Mouse (Mus musculus) kidney, adult 9 months (tissue): ENCODE results near the gene Coasy.

ENCODE experiments used
- DNase-seq: peaks from one replicate; pipeline ENCODE4 v3.0.0; 2022

Gene Coasy

GRCm38 (mm10) chr11:101082208-101083082 lies at the start of gene Coasy:
TSS of gene Coasy (plus strand) at chr11:101082565.
- DNase-seq = peak; percentile 88

DNA sequence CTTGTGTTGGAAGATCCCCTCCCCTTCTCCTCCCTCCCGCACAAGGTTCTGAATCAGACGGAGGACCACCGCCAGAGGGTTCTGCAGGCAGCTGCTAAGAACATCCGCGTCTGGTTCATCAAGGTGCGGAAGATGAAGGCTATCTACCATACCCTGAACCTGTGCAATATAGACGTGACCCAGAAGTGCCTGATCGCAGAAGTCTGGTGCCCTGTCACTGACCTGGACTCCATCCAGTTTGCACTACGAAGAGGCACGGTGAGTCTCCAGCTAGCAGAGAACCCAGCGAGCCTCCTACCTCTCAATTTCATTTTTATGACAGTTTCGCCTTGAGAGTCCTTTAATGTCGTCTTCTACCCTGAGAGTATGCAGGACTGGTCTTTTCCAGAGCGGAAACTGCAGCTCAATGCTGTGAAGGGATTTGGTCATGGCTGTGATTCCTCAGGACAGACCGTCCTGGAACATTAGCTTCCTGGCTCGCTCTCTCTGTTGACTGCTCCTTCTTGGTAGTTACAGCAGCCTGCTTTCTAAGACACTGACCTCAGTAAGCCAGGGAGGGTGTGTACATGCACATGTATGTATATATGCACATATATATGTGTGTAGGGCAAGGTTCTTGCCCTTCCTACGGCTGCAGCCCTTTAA lies 48.4 kb upstream of the Coasy start:
- DNase-seq = no peak

DNA sequence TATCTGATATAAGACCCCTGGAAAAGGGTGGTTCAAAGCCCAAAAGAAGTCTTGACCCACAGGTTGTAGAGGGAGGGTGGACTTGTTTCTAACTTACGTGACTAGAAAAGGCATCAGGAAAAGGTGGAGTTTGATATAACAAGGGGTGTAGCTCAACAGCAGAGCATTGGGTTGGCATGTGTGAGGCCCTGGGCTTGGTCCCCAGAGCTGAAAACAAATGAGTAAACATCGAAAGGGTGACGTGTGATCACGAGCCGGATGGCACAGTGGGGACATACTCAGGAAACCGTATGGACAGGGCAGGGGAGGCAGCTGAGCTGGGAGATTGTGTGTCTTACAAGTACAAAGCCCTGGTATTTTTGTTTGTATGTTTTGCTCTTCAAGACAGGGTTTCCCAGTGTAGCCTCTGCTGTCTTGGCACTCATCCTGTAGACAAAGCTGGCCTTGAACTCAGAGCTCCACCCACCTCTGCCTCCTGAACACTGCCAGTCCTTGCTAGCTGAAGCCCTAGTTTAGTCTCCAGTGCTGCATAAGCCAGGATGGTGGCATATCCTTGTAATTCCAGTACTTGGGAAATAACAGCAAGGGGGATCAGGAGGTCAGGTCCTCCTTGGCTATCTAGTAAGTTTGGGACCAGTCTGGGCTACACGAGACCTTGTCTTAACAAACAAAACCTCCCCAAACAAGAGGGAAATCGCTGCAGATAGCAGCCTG lies 47.6 kb upstream of the Coasy start:
- no peak for DNase-seq

- no peak for DNase-seq
Measured at GRCm38 (mm10) chr11:101035328-101035695, 47.1 kb upstream of the Coasy start.

- no peak for DNase-seq
Measured at GRCm38 (mm10) chr11:101037795-101038194, 44.6 kb upstream of the Coasy start.

DNA sequence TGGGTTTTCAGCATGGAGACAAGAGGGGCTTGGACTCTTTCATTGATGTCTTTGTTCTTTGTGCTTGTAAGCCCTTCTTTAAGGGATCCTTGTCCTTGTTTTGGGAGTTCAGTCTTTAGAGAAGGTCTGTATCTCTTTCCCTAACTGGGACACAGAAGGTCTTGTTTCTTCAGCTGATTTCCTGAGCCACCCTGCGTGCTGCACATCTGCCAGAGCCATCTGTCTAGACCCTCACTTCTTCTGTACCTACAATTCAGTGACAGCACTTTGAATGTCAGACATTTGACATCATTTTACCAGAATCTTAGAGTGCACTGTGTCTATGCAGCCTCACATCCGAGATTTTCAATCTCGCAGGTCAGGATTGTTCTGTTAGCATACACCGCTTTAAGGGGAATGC lies 36.5 kb upstream of the Coasy start:
- no peak for DNase-seq

DNA sequence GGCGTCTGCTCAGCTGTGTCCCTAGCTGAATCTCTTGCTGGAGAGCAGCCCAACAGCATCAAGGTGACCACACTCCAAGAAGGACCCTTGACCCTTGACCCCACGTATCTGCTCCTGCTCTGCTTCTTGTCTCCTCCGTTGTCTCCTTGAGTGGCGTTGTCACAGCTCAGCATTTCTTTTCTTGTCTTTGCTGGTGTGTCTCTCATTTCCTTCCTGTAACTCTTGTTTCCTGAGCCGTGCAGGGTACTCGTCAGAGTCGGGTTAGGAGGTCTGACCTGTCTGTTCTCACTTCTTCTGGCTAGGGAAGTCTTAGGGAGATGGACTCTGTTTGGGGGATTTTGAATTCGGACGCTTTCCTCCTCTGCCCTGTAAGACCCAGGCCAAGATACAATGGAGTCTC lies 35.9 kb upstream of the Coasy start:
- DNase-seq = no peak

DNA sequence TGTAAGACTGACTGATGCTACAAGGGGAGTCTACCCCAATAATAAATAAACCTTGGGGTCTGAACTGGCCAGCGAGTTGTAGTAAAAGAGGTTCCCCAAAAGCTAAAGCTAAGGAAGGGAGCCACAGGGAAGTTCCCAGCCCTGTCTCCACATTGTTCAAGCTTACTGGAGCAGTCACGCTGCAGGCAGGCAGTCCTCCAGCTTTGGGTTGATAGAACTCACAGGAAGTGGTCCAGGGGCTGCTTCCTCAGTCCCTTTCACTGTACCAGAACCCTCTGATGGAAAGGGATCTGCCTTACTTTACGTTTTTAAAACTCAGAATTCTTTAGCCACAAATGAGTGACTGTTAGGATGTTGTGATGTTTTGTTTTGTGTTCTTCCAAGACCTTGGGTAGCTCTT lies 34.9 kb upstream of the Coasy start:
- DNase-seq = no peak

DNA sequence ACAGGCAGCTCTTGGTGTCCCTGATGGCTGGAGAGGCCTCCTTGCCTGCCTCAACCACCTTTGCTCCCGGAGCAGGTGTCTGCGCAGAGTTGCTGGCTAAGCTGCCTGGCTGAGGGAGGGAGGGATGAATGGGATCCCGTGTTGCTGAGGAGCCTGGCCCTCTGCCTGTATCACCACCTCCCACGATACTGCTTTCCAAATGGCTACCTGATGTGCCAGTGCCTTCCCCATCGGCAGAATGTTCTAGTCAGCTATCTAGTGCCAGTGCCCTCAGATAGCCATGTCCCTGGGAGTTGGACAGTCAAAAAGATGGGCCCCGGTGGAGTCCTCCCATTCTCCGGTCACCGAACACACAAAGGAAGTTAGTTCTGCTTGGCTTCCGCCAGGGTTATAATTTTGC lies 32.0 kb upstream of the Coasy start:
- no peak for DNase-seq

DNA sequence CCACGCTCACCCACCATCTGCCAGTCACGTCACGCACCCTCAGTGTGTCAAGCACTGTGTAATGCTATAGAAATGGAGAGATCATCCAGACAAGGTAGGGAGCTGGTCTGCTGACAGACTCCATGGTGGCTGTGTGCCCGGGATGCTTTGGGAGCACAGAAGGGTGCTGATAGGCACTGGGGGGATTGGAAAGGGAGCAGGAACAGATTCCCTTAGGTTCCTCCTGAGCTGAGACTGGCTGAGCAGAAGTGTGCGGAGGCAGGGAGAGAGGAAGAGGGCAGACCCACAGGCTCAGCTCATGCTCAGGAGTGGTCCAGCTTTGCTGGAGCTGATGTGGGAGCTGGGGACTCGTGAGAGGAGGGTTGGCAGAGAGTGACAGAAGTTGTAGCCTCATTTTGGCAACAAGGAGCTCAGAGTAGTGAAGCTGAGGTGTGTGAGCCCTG lies 31.3 kb upstream of the Coasy start:
- DNase-seq = no peak

GRCm38 (mm10) chr11:101051617-101052016 lies 30.7 kb upstream of the Coasy start:
- DNase-seq = no peak

DNA sequence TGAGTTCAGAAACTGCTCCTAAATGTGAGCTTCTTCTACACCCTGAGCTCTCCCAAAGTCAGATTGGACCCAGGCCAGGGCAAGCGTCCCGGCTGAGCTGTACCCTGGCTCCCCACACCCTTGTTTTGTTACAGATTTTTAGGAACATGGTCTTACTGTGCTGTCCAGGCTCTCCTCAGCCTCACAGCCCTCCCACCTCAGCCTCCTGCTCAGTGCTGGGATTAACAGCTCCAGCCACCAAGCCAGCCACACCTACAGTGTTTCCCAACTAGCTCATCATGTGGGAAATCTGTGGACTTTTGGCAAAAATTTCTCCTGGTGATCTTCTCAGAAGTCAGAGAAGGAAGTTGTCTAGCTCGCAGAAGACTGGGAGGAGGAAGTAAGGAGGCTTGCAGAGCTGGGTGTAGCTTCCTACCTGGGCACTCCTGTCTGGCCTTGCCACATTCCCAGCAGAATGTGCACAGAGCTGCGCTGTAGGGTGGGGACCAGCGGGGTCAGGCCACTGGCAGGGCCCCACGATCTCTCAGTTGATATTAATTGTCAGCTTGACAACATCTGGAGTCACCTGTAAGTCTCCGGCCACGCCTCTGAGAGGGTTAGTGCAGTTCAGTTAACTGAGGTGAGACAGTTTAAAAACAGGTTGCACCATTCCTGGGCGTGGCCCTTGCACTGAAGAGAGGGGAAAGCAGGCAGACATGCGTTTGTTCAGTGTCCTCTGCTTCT lies 29.5 kb upstream of the Coasy start:
- DNase-seq = no peak

GRCm38 (mm10) chr11:101053974-101054373 lies 28.4 kb upstream of the Coasy start:
- DNase-seq = no peak

DNA sequence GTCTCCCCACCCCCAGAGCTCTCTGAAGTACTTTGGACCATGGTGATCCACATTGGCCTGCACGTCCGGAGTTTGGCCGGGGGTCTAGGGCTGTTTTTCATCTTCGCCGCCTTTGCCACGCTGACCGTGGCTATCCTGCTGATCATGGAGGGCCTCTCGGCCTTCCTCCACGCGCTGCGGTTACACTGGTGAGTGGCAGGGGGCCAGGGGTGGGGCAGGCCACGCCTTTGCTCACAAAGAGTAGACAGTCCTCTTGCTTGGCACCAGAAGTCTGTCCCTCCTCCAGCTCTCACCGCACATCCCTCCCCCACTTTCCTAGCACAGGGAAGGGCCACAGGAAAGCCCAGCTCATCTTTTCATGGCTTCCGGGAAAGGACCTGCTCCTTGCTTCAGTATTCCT lies 26.9 kb upstream of the Coasy start:
- DNase-seq = no peak

DNA sequence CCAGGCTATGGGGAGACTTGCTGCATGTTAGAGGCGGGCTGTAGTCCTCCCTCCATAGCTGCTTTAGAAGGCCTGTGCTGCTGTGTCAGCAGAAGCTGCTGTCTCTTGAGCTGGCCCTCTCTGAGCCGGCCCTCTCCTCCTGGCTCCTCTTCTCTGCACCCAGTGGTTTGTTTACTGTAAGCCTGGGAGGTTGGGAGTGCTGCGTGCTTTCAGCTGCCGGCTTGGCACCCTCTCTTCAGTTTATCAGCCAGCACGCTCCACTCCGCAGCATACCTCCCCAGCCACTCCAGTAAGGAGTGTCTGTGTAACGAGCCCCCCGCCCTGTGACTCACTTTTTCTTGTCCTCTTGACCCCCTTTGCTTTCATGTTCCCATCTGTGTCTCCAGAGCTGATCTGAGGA lies 25.5 kb upstream of the Coasy start:
- DNase-seq = peak; percentile 13

- DNase-seq = peak; percentile 85
Measured at GRCm38 (mm10) chr11:101057860-101058259, 24.5 kb upstream of the Coasy start.

GRCm38 (mm10) chr11:101058726-101059125 lies 23.6 kb upstream of the Coasy start:
- DNase-seq = peak; percentile 22

- DNase-seq = no peak
Measured at GRCm38 (mm10) chr11:101059473-101059872, 22.9 kb upstream of the Coasy start.

GRCm38 (mm10) chr11:101060126-101060525 lies 22.2 kb upstream of the Coasy start:
- peak; percentile 53 for DNase-seq

DNA sequence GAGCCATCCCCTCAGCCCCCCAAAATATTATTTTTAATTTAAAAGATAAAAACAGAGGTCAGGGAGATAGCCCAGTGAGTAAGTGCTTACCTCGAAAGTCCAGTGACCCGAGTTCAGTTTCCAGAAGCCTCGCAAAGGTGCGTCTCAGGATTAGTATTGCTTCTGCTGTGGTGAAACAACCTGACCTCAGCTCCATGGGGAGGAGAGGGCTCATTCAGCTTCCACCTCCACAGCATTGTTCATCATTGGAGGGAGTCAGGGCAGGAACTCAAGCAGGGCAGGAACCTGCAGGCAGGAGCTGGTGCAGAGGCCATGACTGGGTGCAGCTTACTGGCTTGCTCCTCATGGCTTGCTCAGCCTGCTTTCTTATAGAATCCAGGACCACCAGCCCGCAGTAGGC lies 21.3 kb upstream of the Coasy start:
- no peak for DNase-seq

- DNase-seq = peak; percentile 35
Measured at GRCm38 (mm10) chr11:101062165-101062884, 20.0 kb upstream of the Coasy start.

- peak; percentile 36 for DNase-seq
Measured at GRCm38 (mm10) chr11:101062971-101063675, 19.2 kb upstream of the Coasy start.
